Mouse (Mus musculus): ENCODE measurements around the gene Mxra8.
A peak's percentile ranks its signal among the peaks of the same experiment; 100 is the strongest.

Gene Mxra8

DNA sequence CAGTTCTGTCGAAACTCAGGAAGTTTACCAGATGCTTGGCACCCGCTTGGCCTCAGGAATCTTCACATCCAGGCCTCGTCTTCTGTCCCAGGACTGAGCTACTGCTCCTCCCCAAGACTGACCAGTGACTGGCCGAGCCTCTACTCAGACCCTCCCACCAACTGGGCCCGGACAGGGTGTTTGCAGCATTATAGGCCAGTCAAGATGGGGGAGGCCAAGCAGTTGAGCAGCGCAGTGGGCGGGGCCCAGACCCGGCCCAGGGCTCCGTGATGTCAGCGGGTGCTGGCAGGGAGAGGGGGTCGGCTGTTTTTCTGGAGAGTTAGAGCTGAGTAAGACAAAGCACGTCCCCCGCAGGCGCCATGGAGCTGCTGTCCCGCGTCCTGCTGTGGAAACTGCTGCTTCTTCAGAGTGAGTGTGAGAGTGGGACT is at the start of gene Mxra8:
Gene Mxra8, plus strand, starts transcription at position 198 of the 428 bp plus-strand sequence.
- no peak for DNase-seq (ENCODE audit: low spot score in 2 of 2)

DNA sequence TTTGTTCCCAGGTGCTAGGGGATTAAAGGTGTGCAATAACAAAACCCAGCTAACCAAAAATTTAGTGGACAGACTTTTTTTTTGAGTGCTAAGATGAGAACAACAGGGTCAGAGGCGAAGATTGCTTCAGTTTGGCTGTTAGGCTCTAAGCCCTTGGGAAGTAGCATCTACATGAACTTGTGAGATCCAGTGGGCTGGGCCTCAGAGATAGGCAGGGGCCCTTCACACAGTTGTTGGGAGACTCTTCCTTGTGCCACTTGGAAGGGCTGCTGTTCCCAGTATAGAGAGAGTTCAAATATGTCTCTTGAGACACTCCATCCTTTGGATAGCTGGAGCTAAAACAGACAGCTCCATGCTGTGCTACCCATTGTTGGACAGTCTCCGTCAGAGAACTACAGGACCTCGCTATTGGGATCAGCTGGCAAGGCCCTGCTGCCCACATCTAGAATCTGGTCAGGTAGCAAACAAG is 49.4 kb upstream of the Mxra8 start, which contains the start of gene Ankrd65:
Gene Ankrd65, plus strand, starts transcription at position 419 of the 469 bp plus-strand sequence.
- DNase-seq (ENCODE audit: low spot score in 2 of 2), result no peak

DNA sequence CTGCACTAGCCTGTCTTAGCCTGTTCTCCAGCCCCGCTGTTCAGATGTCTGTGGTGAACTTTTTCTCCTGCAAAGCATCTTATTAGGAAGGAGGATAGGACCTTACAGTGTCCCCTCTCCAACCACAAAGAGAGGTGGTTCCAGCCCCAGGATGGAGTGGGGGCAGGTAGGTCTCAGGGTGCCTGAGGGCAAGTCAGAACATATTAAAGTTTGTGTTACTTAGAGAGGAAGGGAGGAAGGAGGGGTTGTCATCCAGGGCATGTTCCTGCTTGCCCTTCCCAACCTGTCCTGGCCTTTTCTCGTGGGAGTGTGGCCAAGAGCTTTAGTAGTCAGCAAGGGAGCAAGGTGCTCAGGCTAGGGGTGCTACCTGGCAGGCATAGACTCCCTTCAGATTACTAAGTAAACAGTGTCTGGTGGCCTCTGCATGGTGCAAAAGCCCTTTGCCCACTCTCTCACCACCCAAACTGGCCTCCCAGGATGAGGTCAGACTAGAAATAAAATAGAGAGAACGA is 48.8 kb upstream of the Mxra8 start:
- DNase-seq (ENCODE audit: low spot score in 2 of 2), result no peak

DNA sequence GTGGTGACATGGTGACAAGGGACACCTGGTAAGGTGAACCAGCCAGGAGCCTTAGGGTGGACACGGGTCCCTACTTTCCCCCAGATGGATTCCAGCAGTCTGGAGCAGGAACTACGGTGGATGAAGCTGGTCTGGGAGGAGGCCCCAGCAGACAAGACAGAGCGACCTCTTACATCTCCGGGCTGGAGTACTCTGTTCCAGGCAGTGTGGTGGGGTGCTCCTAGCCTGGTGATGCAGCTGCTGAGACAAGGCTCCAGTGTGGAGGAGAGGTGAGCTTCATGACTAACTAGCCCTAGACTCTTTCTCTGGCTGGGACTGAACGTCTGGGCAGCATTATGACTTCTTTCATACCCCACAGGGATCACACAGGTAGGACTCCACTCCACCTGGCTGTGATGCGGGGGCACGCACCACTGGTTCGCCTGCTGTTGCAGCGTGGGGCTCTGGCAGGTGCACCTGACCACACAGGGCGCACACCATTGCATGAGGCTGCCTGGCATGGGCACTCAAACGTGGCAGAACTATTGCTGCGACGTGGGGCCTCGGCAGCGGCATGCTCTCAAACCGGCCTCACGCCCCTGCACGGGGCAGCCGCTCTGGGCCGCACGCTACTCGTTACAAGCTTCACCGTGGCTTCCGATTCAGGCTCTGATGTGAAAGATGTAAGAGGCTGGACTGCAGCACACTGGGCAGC is 48.1 kb upstream of the Mxra8 start:
- DNase-seq (ENCODE audit: low spot score in 2 of 2), result no peak

DNA sequence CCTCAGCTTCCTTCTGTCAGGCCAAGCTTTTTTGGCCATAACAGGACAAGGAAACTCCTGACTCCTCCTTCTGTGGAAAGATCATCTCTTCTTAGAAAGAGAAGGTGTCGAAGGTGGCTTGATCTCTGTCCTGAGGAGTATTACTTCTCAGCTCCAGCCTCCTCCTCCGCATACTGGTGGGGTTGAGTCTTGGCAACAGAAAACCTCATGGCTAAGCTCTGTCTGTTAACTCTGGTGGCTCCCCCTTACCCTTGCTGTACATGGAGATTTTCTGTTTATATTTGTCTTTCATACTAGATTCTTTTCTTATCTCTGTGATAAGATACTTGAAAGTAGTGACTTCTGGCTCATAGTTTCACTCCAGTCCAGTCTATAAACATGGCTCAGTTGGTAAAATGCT is 45.8 kb upstream of the Mxra8 start:
- no peak for DNase-seq (ENCODE audit: low spot score in 2 of 2)

DNA sequence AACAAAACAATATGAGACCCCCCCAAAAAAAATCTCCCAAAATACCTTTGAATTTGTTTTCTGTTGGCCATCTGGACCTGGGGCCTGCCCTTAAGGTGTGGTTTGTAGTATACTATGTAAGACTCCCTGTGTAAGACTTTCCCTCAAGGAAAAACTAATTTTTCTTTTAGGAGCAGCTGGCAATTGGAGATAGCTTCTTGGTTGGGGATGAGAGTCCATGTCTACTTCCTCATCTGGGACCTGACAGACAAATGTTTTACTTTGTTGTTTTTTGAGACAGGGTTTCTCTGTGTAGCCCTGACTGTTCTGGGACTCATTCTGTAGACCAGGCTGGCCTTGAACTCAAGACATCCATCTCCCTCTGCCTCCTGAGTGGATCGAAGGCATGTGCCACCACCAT is 37.4 kb upstream of the Mxra8 start:
- no peak for DNase-seq (ENCODE audit: low spot score in 2 of 2)

DNA sequence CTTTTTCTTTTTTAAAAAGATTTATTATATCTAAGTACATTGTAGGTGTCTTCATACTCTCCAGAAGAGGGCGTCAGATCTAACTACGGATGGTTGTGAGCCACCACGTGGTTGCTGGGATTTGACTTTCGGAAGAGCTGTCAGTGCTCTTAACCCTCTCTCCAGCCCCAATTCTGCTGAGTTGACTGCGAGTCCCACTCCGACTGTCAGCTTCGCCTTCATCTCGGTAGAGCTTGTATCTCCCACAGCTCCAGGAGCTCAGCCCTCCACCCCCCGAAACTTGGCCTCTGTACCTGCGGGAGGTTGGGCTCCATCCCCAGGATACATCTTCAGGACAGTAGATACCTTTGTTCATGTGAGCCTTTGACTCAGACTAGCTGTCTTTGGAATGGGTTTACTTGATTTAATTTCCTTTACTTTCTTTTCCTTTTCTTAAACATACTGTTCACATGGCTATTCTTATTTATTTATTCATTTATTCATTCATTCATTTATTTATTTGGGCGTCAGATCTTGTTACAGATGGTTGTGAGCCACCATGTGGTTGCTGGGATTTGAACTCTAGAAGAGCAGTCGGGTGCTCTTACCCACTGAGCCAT is 36.6 kb upstream of the Mxra8 start, which contains the start of gene Mrpl20:
Gene Mrpl20, plus strand, starts transcription at position 138 of the 599 bp plus-strand sequence.
- no peak for DNase-seq (ENCODE audit: low spot score in 2 of 2)

DNA sequence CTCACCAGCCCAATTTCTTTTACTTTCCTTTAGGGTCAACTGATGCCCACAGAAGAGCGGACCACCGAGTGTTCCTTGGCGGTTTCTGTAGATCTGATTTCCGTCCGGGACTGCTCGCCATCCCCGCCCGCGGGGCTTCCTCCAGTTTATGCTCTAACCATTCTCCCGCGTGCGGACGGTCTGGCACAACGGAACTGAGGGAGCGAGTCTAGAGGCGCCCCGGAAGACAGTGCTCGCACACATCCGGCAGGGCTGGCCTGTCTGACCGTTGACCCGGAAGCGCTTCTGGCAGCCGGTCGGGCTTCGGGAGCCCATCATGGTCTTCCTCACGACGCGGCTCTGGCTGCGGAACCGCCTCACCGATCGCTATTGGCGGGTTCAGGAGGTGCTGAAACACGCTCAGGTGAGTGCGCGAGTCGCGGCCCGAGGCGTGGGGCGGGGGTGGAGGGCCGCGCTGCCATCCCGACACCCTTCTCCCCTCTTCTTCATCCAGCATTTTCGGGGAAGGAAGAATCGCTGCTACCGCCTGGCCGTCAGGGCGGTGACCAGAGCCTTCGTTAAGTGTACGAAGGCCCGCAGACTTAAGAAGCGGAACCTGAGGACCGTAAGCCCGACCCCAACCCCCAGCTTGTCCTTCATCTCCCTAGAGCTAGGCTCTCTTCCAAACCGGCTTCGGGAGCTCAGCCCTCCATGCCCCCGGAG is 36.0 kb upstream of the Mxra8 start:
- peak; percentile 92 to 94 for DNase-seq (ENCODE audit: low spot score in 2 of 2)

DNA sequence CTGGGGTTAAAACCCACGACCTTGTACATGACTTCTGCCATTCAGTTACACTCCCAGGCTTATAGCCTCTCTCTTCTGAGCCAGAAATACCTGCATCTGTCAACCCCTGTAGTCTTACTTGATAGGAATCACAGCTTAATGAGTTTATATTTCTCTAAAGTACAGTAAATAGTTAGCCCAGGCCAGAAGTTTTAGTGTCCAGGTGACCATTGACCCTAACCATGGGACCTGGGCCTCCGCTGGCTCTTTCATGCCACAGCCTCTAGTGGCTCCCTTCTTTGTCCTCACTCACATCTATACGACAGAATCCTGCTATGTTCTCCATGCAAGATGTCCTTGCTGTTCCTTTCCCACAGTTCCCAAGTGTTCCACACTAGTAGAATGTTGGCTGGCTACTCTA is 31.6 kb upstream of the Mxra8 start:
- DNase-seq (ENCODE audit: low spot score in 2 of 2), result no peak

DNA sequence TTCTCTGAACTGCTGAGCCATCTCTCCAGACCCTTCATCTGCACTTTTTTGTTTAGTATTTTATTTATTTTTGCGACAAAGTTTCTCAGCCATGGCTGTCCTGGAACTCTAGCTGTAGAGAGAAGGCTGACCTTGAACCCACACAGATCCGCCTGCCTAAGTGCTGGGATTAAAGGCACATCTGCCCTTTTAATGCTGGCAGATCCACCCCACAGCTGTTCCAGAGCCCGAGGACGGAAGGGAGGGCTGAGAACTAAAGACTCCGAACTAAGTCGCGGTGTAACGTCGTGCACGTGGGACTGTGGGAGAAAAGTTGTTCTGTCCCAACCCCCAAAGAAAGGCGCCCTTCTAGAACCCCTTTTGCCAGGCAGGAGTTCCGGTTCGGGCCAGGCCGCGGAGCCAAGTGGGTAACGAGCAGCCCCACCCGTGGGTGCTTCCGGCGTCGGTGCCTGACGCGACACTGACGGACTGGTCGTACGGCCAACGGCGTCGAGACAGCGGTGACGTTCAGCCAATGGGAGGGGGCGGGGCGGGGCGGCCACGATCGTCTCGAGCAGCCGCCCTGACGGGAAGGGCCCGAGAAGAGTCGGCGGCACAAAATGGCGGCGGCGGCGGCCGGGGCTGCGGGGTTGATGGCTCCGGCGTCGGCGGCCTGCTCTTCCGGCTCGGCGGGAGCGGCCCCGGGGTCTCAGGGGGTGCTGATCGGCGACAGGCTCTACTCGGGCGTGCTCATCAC is 27.4 kb upstream of the Mxra8 start, which contains the start of gene Ccnl2:
Gene Ccnl2, plus strand, starts transcription at position 561 of the 736 bp plus-strand sequence.
- peak; percentile 95 for DNase-seq (ENCODE audit: low spot score in 2 of 2)

DNA sequence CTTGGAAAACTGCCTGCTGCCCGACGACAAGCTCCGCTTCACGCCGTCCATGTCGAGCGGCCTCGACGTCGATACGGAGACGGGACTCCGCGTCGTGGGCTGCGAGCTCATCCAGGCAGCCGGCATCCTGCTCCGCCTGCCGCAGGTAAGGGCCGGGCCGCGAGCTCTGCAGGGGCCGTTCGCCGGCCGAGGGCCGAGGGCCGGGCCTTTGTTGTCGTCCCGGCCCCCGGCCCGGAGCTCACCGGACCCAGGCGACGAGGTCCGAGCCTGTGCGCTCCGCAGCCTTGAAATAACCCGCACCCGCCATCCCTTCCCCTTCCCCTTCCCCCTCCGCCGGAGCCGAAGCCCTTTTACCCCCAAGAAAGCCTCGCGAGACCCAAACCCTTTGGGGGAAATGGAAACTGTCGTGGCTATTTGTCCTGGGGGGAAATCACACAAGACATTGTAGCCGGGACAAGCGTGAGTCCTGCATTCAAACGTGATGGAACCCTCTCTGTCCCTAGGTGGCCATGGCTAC is 26.8 kb upstream of the Mxra8 start:
- peak in 1 of 2 experiments; percentile 31 for DNase-seq (ENCODE audit: low spot score in 2 of 2)

DNA sequence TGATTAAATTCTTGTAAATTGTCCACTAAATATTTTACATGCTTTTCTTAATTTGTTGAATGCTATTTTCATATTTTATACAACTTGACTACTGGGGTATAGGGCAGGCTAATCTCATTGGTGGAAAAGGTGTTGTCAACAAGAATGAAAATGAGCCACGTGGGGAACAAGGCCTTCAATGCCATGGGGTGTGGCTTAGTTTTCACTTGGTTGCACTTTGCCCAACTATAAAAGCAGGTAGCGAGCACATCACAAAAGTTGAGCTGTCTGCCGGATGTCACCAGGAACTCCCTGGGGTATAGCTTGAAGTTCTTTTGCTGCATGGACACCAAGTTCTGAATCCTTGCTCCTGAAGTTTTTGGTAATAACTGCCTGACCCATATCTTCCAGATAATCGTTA is 21.9 kb upstream of the Mxra8 start:
- no peak for DNase-seq (ENCODE audit: low spot score in 2 of 2)

DNA sequence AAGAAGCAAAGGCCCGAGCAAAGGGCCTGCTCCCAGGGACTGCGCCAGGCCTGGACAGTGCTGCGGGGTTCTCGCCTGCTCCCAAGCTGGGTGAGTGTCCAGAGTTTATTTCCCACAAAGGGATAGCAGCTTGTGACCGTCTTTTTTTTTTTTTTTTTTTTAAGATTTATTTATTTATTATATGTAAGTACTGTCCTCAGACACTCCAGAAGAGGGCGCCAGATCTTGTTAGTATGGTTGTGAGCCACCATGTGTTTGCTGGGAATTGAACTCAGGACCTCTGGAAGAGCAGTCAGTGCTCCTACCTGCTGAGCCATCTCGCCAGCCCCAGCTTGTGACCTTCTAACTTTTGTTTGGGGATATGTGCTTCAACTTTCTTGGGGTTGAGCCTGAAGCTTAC is 18.5 kb upstream of the Mxra8 start:
- DNase-seq (ENCODE audit: low spot score in 2 of 2), result no peak

DNA sequence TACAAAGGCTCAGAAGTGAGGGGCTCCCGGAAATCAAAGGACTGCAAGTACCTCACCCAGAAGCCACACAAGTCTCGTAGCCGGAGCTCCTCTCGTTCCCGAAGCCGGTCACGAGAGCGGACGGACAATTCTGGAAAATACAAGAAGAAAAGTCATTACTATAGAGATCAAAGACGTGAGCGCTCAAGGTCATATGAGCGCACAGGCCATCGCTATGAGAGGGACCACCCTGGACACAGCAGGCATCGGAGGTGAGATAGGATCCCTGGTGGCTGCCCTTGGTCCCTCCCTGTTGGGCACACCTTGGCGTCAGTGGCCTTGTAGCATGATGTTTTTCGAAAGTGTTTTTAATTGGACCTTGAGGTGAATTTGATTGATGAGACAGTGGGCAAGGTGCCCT is 16.0 kb upstream of the Mxra8 start:
- DNase-seq (ENCODE audit: low spot score in 2 of 2), result no peak

DNA sequence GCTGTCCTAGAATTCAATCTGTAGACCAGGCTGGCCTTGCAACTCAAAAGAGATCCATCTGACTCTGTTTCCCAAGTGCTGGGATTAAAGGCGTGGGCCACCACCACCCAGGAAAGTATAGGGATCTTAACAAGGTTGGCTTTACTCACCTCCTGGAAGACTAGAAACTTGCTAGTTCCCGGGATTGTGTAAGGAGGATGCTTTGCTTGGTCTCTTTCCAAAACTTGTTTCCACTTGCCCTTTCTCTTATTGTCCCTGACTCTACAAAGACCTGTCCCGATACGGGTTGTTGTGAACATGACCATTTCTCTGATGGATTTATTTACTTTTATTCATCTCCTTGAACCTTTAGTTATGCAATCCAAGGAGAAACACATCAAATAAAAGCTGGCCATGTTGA is 9.6 kb upstream of the Mxra8 start:
- no peak for DNase-seq (ENCODE audit: low spot score in 2 of 2)

DNA sequence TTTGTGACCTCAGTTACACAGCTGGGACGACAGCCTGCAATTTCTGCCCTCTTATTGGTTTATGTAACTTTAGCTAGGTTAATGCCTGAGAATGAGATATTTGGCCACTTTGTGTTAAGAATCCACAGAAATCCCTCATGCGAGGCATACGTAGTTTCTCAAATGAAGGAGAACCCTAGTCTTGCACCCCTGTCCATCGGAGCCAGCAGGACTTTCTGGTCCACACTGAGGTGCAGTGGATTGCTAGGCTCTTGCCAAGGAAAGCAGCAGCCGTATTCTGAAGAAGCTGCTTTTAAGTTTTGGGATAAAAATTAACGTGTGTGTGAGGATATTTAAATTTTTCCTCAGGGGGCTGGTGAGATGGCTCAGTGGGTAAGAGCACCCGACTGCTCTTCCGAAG is 8.9 kb upstream of the Mxra8 start:
- no peak for DNase-seq (ENCODE audit: low spot score in 2 of 2)

DNA sequence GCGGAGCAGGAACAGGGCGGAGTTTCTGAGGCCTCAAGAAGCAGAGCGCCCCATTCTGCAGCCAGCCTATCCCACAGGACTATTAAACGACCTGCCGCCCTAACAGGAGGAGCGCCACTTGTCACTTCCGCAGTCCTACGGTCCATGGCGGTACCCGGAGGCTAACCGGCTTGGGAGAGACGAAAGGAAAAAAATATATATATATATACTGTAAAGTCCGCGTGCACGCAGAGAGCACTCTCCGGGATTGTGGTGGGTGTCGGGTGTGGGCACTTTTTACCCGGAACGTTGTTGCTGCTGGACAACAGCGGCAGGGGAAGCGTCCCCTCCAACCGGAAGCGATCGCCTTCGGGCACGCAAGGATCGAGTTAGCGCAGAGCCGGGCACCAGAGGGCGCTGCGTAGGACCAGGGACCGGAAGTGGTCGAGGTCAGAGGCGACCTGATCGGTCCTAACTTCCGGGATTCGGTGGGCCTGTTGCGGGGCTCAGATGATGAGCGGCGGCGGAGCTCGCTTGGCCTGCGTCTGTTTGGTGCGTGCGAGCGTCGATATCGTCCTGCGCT is 8.2 kb upstream of the Mxra8 start, which contains the start of gene Aurkaip1:
Gene Aurkaip1, plus strand, starts transcription at position 68 of the 562 bp plus-strand sequence.
- peak; percentile 95 to 96 for DNase-seq (ENCODE audit: low spot score in 2 of 2)

DNA sequence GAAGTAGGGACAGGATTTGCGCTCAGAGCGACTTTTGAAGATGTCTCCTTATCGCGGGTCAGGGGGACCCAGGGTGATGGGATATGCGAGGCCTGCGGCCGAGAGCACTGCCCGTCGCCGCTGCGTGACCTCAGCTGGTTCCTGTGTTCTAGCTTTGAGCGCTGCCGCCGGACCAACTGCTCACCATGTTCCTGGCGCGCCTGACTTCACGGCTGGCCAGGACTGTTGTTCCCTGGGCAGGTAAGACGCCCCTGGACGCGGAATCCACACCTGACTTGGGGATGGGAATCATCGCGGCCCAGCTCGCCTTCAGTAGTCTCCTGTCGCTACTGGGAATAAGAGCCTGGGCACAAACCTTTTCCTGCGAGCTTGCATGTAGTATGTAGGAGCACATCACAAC is 7.6 kb upstream of the Mxra8 start:
- no peak for DNase-seq (ENCODE audit: low spot score in 2 of 2)

DNA sequence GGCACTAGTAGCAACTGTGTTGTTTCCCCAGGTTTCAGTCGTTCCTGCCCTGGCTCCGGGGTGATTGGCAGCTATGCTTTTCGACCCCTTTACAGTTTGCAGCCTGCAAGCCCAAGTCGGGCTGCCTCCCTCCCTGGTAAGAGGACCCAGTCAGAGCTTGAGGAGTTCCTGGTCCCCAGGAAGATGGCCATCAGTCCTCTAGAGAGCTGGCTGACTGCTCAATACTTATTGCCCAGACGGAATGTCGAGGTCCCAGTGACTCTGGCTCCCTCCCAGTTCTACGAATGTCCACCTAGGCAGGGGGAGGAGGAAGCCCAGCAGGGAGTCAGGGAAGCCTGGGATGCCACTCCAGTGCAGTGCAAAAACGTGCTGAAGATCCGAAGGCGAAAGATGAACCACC is 7.2 kb upstream of the Mxra8 start:
- no peak for DNase-seq (ENCODE audit: low spot score in 2 of 2)

DNA sequence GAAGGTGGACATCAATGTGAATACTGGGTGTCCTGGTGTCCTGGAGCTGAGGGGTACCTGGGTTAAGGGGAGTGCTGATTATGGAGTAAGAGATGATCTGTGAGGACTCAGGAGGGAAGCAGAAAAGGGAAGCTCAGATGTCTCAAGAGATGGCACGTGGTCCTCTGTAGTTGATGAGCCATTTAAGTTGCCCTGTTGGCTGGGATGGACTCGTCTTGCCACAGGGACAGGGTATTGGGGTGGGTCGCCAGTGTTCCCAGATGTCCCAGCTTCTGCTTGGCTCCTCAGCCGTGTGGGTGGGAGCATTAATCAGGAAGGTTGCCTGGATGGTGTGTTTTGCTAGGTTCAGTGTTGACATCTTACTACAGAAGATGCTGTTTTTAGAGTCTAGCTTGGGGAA is 6.2 kb upstream of the Mxra8 start:
- no peak for DNase-seq (ENCODE audit: low spot score in 2 of 2)

DNA sequence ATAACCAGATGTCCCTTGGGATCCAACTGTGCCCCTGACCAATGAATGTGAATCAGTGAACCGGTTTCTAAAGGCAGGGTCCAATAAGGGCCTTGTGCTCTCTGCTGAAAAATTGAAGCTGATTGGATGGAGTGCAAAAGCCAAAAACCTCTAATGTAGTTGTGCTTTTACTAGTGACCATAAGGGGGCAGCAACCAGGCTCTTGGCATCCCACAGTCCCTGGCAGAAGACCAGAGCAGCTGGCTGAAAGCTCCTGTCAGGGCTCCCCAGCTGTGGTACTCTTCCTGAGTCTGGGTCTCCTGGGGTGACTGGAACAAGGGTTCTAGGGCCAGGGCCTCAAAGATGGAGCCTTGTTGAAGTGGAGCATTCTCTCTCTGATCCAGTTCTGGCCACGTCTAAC is 5.6 kb upstream of the Mxra8 start:
- DNase-seq (ENCODE audit: low spot score in 2 of 2), result peak; percentile 70 to 71
